Mouse (Mus musculus): ENCODE data around the gene Aff3. TPM values are rescaled to one million over a fixed set of nuclear protein-coding genes. Genes with fewer than 3 reads are reported as not detected.

Aff3 gene
- polyA plus RNA-seq, 1 experiment from 2014 or later, result 2.1 TPM

GRCm38 (mm10) chr1:38467305-38468083, 197.3 kb downstream of the Aff3 start:
- H3K4me3 ChIP-seq (ENCODE audit: low read depth, low read length), result no peak overlapping the region
- H3K36me3 ChIP-seq (ENCODE audit: control insufficient read depth, insufficient read depth), result no peaks in the 10 kb centered on the region
- WGBS, result 50% methylated on average over 7 of the region's 7 CpGs
- H3K9ac ChIP-seq (ENCODE audit: low read depth, low read length), result no peak overlapping the region
- H3K27ac ChIP-seq (ENCODE audit: low read depth, low read length), result no peak overlapping the region
- H3K9me3 ChIP-seq (ENCODE audit: control insufficient read depth), result no peaks in the 10 kb centered on the region
- H3K4me2 ChIP-seq (replicated peaks; ENCODE audit: low read depth), result no peak overlapping the region
- H3K4me1 ChIP-seq (replicated peaks; ENCODE audit: control insufficient read depth, insufficient read depth, low read length), result no peaks in the 10 kb centered on the region
- ATAC-seq, result no peak
- H3K27me3 ChIP-seq (replicated peaks; ENCODE audit: control insufficient read depth, insufficient read depth, low read length), result no peaks in the 10 kb centered on the region
- TF ChIP-seq CTCF (IDR thresholded peaks at IDR 0.05; ENCODE audit: low read depth), result no peak

GRCm38 (mm10) chr1:38456719-38457269, 208.0 kb downstream of the Aff3 start:
- Histone ChIP-seq H3K27me3 (replicated peaks; ENCODE audit: control insufficient read depth, insufficient read depth, low read length) (no peaks in the 10 kb centered on the region), H3K9me3 (ENCODE audit: control insufficient read depth) (no peaks in the 10 kb centered on the region), H3K4me2 (replicated peaks; ENCODE audit: low read depth) (no peak overlapping the region), H3K9ac (ENCODE audit: low read depth, low read length) (no peak overlapping the region), H3K4me1 (replicated peaks; ENCODE audit: control insufficient read depth, insufficient read depth, low read length) (no peaks in the 10 kb centered on the region), H3K36me3 (ENCODE audit: control insufficient read depth, insufficient read depth) (no peaks in the 10 kb centered on the region), H3K27ac (ENCODE audit: low read depth, low read length) (no peak overlapping the region), H3K4me3 (ENCODE audit: low read depth, low read length) (no peak overlapping the region)
- ATAC-seq, result no peak
- no peak for TF ChIP-seq CTCF (IDR thresholded peaks at IDR 0.05; ENCODE audit: low read depth)
- 57% methylated on average over 7 of the region's 7 CpGs for WGBS

- ATAC-seq, result no peak
- WGBS, result 77% methylated on average over 8 of the region's 8 CpGs
- no peaks in the 10 kb centered on the region for H3K9me3 ChIP-seq (ENCODE audit: control insufficient read depth)
- no peaks in the 10 kb centered on the region for H3K4me1 ChIP-seq (replicated peaks; ENCODE audit: control insufficient read depth, insufficient read depth, low read length)
- no peak for TF ChIP-seq CTCF (IDR thresholded peaks at IDR 0.05; ENCODE audit: low read depth)
- no peak overlapping the region for H3K27ac ChIP-seq (ENCODE audit: low read depth, low read length)
- H3K27me3 ChIP-seq (replicated peaks; ENCODE audit: control insufficient read depth, insufficient read depth, low read length), result no peaks in the 10 kb centered on the region
- no peak overlapping the region for H3K4me2 ChIP-seq (replicated peaks; ENCODE audit: low read depth)
- H3K4me3 ChIP-seq (ENCODE audit: low read depth, low read length), result no peak overlapping the region
- no peaks in the 10 kb centered on the region for H3K36me3 ChIP-seq (ENCODE audit: control insufficient read depth, insufficient read depth)
- H3K9ac ChIP-seq (ENCODE audit: low read depth, low read length), result no peak overlapping the region
Observed at GRCm38 (mm10) chr1:38454921-38455320, 209.8 kb downstream of the Aff3 start.

- Histone ChIP-seq H3K36me3 (ENCODE audit: control insufficient read depth, insufficient read depth) (no peaks in the 10 kb centered on the region), H3K9me3 (ENCODE audit: control insufficient read depth) (no peaks in the 10 kb centered on the region), H3K4me2 (replicated peaks; ENCODE audit: low read depth) (no peak overlapping the region), H3K27ac (ENCODE audit: low read depth, low read length) (no peak overlapping the region), H3K4me3 (ENCODE audit: low read depth, low read length) (no peak overlapping the region), H3K4me1 (replicated peaks; ENCODE audit: control insufficient read depth, insufficient read depth, low read length) (no peaks in the 10 kb centered on the region), H3K9ac (ENCODE audit: low read depth, low read length) (no peak overlapping the region), H3K27me3 (replicated peaks; ENCODE audit: control insufficient read depth, insufficient read depth, low read length) (no peaks in the 10 kb centered on the region)
- no peak for ATAC-seq
- 89% methylated on average over 6 of the region's 6 CpGs for WGBS
- no peak for TF ChIP-seq CTCF (IDR thresholded peaks at IDR 0.05; ENCODE audit: low read depth)
Observed at GRCm38 (mm10) chr1:38451367-38451766, 213.4 kb downstream of the Aff3 start.

GRCm38 (mm10) chr1:38450677-38451076, 214.1 kb downstream of the Aff3 start:
- no peak overlapping the region for H3K4me2 ChIP-seq (replicated peaks; ENCODE audit: low read depth)
- no peak overlapping the region for H3K9ac ChIP-seq (ENCODE audit: low read depth, low read length)
- no peak overlapping the region for H3K27ac ChIP-seq (ENCODE audit: low read depth, low read length)
- no peak overlapping the region for H3K4me3 ChIP-seq (ENCODE audit: low read depth, low read length)
- ATAC-seq, result no peak
- 91% methylated on average over 12 of the region's 12 CpGs for WGBS
- no peak for TF ChIP-seq CTCF (IDR thresholded peaks at IDR 0.05; ENCODE audit: low read depth)
- H3K27me3 ChIP-seq (replicated peaks; ENCODE audit: control insufficient read depth, insufficient read depth, low read length), result no peaks in the 10 kb centered on the region
- H3K36me3 ChIP-seq (ENCODE audit: control insufficient read depth, insufficient read depth), result no peaks in the 10 kb centered on the region
- H3K4me1 ChIP-seq (replicated peaks; ENCODE audit: control insufficient read depth, insufficient read depth, low read length), result no peaks in the 10 kb centered on the region
- H3K9me3 ChIP-seq (ENCODE audit: control insufficient read depth), result no peaks in the 10 kb centered on the region

GRCm38 (mm10) chr1:38449816-38450478, 214.8 kb downstream of the Aff3 start:
- no peak overlapping the region for H3K4me3 ChIP-seq (ENCODE audit: low read depth, low read length)
- no peaks in the 10 kb centered on the region for H3K27me3 ChIP-seq (replicated peaks; ENCODE audit: control insufficient read depth, insufficient read depth, low read length)
- no peak for TF ChIP-seq CTCF (IDR thresholded peaks at IDR 0.05; ENCODE audit: low read depth)
- WGBS, result 62% methylated on average over 7 of the region's 7 CpGs
- H3K9ac ChIP-seq (ENCODE audit: low read depth, low read length), result no peak overlapping the region
- H3K27ac ChIP-seq (ENCODE audit: low read depth, low read length), result no peak overlapping the region
- no peaks in the 10 kb centered on the region for H3K4me1 ChIP-seq (replicated peaks; ENCODE audit: control insufficient read depth, insufficient read depth, low read length)
- H3K4me2 ChIP-seq (replicated peaks; ENCODE audit: low read depth), result no peak overlapping the region
- no peaks in the 10 kb centered on the region for H3K9me3 ChIP-seq (ENCODE audit: control insufficient read depth)
- no peak for ATAC-seq
- no peaks in the 10 kb centered on the region for H3K36me3 ChIP-seq (ENCODE audit: control insufficient read depth, insufficient read depth)
